Mouse (Mus musculus): ENCODE measurements around the gene Myom1.

Gene Myom1

GRCm38 (mm10) chr17:71014911-71015310 lies 12.5 kb downstream of the Myom1 start:
- no peak for DNase-seq (ENCODE audit: low read depth, low spot score)

GRCm38 (mm10) chr17:71017457-71017998 lies 15.1 kb downstream of the Myom1 start:
- DNase-seq (ENCODE audit: low read depth, low spot score): no peak

- DNase-seq (ENCODE audit: low read depth, low spot score): no peak
Observed at GRCm38 (mm10) chr17:71018151-71018550, 15.7 kb downstream of the Myom1 start.

- no peak for DNase-seq (ENCODE audit: low read depth, low spot score)
Observed at GRCm38 (mm10) chr17:71018616-71019308, 16.3 kb downstream of the Myom1 start.

- DNase-seq (ENCODE audit: low read depth, low spot score): peak; percentile 75
Observed at GRCm38 (mm10) chr17:71019309-71019655, 16.8 kb downstream of the Myom1 start.

- DNase-seq (ENCODE audit: low read depth, low spot score): no peak
Observed at GRCm38 (mm10) chr17:71019860-71020259, 17.4 kb downstream of the Myom1 start.

- DNase-seq (ENCODE audit: low read depth, low spot score): no peak
Observed at GRCm38 (mm10) chr17:71022841-71023240, 20.4 kb downstream of the Myom1 start.

- no peak for DNase-seq (ENCODE audit: low read depth, low spot score)
Observed at GRCm38 (mm10) chr17:71024071-71024470, 21.6 kb downstream of the Myom1 start.

GRCm38 (mm10) chr17:71025922-71026321 lies 23.5 kb downstream of the Myom1 start:
- DNase-seq (ENCODE audit: low read depth, low spot score): peak; percentile 73

- no peak for DNase-seq (ENCODE audit: low read depth, low spot score)
Observed at GRCm38 (mm10) chr17:71027186-71027585, 24.8 kb downstream of the Myom1 start.

GRCm38 (mm10) chr17:71032719-71033118 lies 30.3 kb downstream of the Myom1 start:
- peak; percentile 71 for DNase-seq (ENCODE audit: low read depth, low spot score)

GRCm38 (mm10) chr17:71034472-71034871 lies 32.0 kb downstream of the Myom1 start:
- DNase-seq (ENCODE audit: low read depth, low spot score): no peak

GRCm38 (mm10) chr17:71037188-71037587 lies 34.8 kb downstream of the Myom1 start:
- no peak for DNase-seq (ENCODE audit: low read depth, low spot score)

- DNase-seq (ENCODE audit: low read depth, low spot score): peak; percentile 97
Observed at GRCm38 (mm10) chr17:71038812-71039211, 36.4 kb downstream of the Myom1 start.

- DNase-seq (ENCODE audit: low read depth, low spot score): no peak
Observed at GRCm38 (mm10) chr17:71039851-71040581, 37.6 kb downstream of the Myom1 start.

- DNase-seq (ENCODE audit: low read depth, low spot score): no peak
Observed at GRCm38 (mm10) chr17:71040582-71040880, 38.1 kb downstream of the Myom1 start.

- no peak for DNase-seq (ENCODE audit: low read depth, low spot score)
Observed at GRCm38 (mm10) chr17:71042645-71043044, 40.2 kb downstream of the Myom1 start.

- no peak for DNase-seq (ENCODE audit: low read depth, low spot score)
Observed at GRCm38 (mm10) chr17:71045591-71045990, 43.2 kb downstream of the Myom1 start.

GRCm38 (mm10) chr17:71046856-71047255 lies 44.4 kb downstream of the Myom1 start:
- DNase-seq (ENCODE audit: low read depth, low spot score): no peak

GRCm38 (mm10) chr17:71049292-71049691 lies 46.9 kb downstream of the Myom1 start:
- no peak for DNase-seq (ENCODE audit: low read depth, low spot score)

GRCm38 (mm10) chr17:71053134-71053708 lies 50.8 kb downstream of the Myom1 start:
- no peak for DNase-seq (ENCODE audit: low read depth, low spot score)

GRCm38 (mm10) chr17:71055203-71055894 lies 52.9 kb downstream of the Myom1 start:
- no peak for DNase-seq (ENCODE audit: low read depth, low spot score)

Data from skeletal muscle tissue, adult 2 months (tissue).